Mouse (Mus musculus): ENCODE measurements around the gene Tnfrsf12a.

DNA sequence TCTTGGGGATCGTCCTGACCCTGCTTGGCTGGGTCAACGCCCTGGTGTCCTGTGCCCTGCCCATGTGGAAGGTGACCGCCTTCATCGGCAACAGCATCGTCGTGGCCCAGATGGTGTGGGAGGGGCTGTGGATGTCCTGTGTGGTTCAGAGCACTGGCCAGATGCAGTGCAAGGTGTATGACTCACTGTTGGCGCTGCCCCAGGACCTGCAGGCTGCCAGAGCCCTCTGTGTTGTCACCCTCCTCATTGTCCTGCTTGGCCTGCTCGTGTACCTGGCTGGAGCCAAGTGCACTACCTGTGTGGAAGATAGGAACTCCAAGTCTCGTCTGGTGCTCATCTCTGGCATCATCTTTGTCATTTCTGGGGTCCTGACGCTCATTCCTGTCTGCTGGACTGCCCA lies 3.8 kb upstream of the Tnfrsf12a start:
- TF ChIP-seq POLR2A (IDR thresholded peaks at IDR 0.05; ENCODE audit: borderline replicate concordance, insufficient read depth, low read length), result no peak
- no peak for TF ChIP-seq CTCF (IDR thresholded peaks at IDR 0.05; ENCODE audit: borderline replicate concordance, insufficient read depth, low read depth, low read length)

Data from cerebellum, adult 2 months (tissue).